Mouse (Mus musculus) liver, adult 2 months (tissue): ENCODE measurements around the gene Chst13. TPM values are rescaled to one million over a fixed set of nuclear protein-coding genes. Genes with fewer than 3 reads are reported as not detected.
A peak's percentile ranks its signal among the peaks of the same experiment; 100 is the strongest.

ENCODE experiments used
- DNase-seq: peaks from one replicate; pipeline ENCODE4 v3.0.0-alpha.2; 2011; ENCODE audit warnings: low read depth, low spot score; ENCODE audit errors: extremely low read depth
- H3K27ac ChIP-seq: fragments of 200-500 bp; replicated peaks from 2 replicates; pipeline ENCODE4 v1.5.1; 2012; ENCODE audit warnings: low read depth, mild to moderate bottlenecking, control low read depth, inconsistent platforms, low read length; ENCODE audit not compliant: insufficient read depth
- H3K27me3 ChIP-seq: fragments of 200-500 bp; 2 replicates; pipeline ENCODE4 v1.6.1; 2012; ENCODE audit warnings: mild to moderate bottlenecking, moderate library complexity, low read length, inconsistent platforms; ENCODE audit not compliant: control insufficient read depth, insufficient read depth
- H3K36me3 ChIP-seq: fragments of 200-500 bp; 2 replicates; pipeline ENCODE4 v1.6.1; 2012; ENCODE audit warnings: low read length, inconsistent platforms; ENCODE audit not compliant: control insufficient read depth, insufficient read depth
- H3K4me1 ChIP-seq: fragments of 200-500 bp; 2 replicates; pipeline ENCODE4 v1.6.1; 2011; ENCODE audit warnings: low read length; ENCODE audit not compliant: control insufficient read depth, insufficient read depth
- H3K4me3 ChIP-seq: fragments of 200-500 bp; 2 replicates; pipeline ENCODE4 v1.5.1; 2011; ENCODE audit warnings: low read depth, mild to moderate bottlenecking, control low read depth, low read length, moderate library complexity; ENCODE audit not compliant: insufficient read depth
- H3K79me2 ChIP-seq: fragments of 200-500 bp; 2 replicates; pipeline ENCODE4 v1.6.1; 2012; ENCODE audit warnings: inconsistent platforms, mild to moderate bottlenecking, low read length, moderate library complexity; ENCODE audit not compliant: control insufficient read depth, insufficient read depth
- H3K9ac ChIP-seq: fragments of 200-500 bp; 2 replicates; pipeline ENCODE4 v1.6.1; 2012; ENCODE audit warnings: low read depth, mild to moderate bottlenecking, control low read depth, inconsistent platforms, low read length
- CTCF ChIP-seq: fragments of 200-500 bp; IDR thresholded peaks from 2 replicates; pipeline ENCODE4 v1.5.1; 2011; ENCODE audit warnings: low read depth, low read length, control low read depth
- POLR2A ChIP-seq: fragments of 200-500 bp; IDR thresholded peaks from 2 replicates; pipeline ENCODE4 v1.6.1; 2011; ENCODE audit warnings: low read length, control low read depth; ENCODE audit not compliant: insufficient read depth; ENCODE audit errors: extremely low read depth
- WGBS: fragments of 180-500 bp; shearing (Covaris S2); methylation state at CpG from one replicate; pipeline ENCODE4 v1.1.7; 2018; 5-methylcytosine and 5-hydroxymethylcytosine counted together
- polyA plus RNA-seq: library from polyadenylated mRNA; depleted of rRNA; stranded (reverse); fragments of >200 nt; gene quantifications from 2 replicates; pipeline ENCODE4 v1.2.3, GENCODE M21; 2012
- total RNA-seq: library from RNA; depleted of rRNA; stranded (reverse); fragments of >200 nt; gene quantifications from 2 replicates; pipeline ENCODE4 v1.2.3, GENCODE M21; 2014

Gene Chst13
- total and polyA plus RNA-seq, 2 experiments, result 9.3 to 26.8 TPM

DNA sequence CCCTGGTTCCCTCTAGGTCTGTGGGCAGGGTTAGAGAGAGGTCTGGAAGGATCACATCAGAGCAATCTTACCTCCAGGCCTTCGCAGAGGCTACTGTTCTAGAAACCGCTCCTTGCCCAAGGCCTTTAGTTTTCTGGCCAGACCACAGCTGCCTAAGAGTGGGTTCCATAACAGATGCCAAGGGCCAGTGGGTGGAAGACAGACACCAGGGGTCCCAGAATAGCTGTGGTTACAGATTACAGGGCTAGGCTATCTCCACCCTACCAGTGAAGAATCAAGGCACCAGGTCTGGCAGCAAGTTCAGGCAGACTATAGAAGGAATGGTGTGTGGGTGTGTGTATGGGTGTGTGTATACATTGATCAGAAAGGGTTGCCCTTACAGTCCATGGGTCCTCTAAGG lies 6.0 kb downstream of the Chst13 start:
- TF ChIP-seq POLR2A, result no peak
- Histone ChIP-seq H3K4me1 (peaks cover 40% of the 10 kb centered on the region), H3K36me3 (peaks cover 3% of the 10 kb centered on the region), H3K79me2 (peaks cover 26% of the 10 kb centered on the region), H3K9ac (no peak overlapping the region), H3K4me3 (no peak overlapping the region), H3K27ac (peak overlapping the region; percentile 95; the same call in 1 of the 2 replicates), H3K27me3 (no peaks in the 10 kb centered on the region)
- 88% methylated on average over 2 of the region's 2 CpGs for WGBS
- no peak for DNase-seq

DNA sequence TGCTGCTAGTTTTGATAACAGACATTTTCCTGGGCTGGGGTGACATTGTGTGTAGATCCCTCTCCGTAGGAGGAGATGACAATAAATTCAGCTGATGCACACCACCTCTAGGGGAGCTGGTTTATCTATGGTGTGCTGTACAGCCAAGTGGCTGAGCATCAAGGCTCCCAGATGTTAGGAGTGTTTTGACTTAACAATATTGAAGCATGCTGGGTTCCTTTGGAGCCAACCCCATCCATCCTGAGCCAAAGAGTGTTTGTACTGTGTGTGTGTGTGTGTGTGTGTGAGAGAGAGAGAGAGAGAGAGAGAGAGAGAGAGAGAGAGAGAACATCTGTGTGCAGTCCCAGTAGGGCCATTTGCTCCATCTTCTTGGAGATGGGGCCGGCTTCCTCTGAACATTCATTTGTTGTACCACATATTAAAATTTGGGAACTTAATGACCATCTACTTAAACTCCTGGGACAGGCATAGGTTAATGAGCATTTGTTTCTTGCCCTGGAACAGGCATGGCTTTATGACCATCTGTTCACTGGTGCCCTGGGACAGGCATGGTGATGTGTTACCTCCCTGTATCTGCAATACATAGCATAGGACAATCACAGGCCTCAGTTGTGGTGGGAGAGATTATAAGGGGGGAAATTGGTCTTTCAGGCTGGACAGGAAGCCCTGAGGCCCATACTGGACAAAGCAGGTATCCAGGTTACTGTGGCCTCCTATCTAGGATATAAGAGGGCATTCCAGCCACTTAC lies 7.3 kb downstream of the Chst13 start:
- H3K27me3 ChIP-seq, result no peaks in the 10 kb centered on the region
- peaks cover 17% of the 10 kb centered on the region; the same call in 1 of the 2 replicates for H3K79me2 ChIP-seq
- DNase-seq, result no peak
- no peak overlapping the region for H3K9ac ChIP-seq
- no peak overlapping the region for H3K27ac ChIP-seq
- WGBS, result 91% methylated on average over 2 of the region's 2 CpGs
- H3K36me3 ChIP-seq, result peaks cover 3% of the 10 kb centered on the region
- peaks cover 32% of the 10 kb centered on the region for H3K4me1 ChIP-seq
- H3K4me3 ChIP-seq, result no peak overlapping the region
- no peak for TF ChIP-seq CTCF
- TF ChIP-seq POLR2A, result no peak

DNA sequence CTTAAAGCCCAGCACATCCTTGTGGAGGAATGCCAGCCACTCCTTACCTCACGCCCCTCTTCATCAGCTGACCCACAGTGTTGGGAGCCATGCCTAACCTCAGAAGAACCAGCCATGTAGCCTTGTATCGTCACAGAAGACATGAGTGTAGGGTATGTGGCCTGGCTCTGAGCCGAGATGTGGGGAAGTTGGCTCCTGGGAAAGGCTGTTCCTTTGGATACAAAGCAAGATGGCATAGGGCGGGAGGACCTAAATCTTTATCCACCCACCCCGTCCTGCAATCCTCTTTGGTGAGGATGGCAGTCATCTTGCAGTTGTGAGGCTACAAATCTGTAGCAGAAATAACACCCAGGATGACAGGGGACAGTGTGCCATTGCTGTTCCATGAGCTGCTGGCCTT lies 9.0 kb downstream of the Chst13 start:
- no peak for DNase-seq
- Histone ChIP-seq H3K4me1 (peaks cover 15% of the 10 kb centered on the region), H3K4me3 (no peak overlapping the region), H3K27ac (no peak overlapping the region), H3K79me2 (peaks cover 14% of the 10 kb centered on the region; the same call in 1 of the 2 replicates), H3K9ac (no peak overlapping the region), H3K27me3 (no peaks in the 10 kb centered on the region), H3K36me3 (peaks cover 6% of the 10 kb centered on the region)
- 91% methylated on average over 5 of the region's 5 CpGs for WGBS
- TF ChIP-seq POLR2A, result no peak
- no peak for TF ChIP-seq CTCF

DNA sequence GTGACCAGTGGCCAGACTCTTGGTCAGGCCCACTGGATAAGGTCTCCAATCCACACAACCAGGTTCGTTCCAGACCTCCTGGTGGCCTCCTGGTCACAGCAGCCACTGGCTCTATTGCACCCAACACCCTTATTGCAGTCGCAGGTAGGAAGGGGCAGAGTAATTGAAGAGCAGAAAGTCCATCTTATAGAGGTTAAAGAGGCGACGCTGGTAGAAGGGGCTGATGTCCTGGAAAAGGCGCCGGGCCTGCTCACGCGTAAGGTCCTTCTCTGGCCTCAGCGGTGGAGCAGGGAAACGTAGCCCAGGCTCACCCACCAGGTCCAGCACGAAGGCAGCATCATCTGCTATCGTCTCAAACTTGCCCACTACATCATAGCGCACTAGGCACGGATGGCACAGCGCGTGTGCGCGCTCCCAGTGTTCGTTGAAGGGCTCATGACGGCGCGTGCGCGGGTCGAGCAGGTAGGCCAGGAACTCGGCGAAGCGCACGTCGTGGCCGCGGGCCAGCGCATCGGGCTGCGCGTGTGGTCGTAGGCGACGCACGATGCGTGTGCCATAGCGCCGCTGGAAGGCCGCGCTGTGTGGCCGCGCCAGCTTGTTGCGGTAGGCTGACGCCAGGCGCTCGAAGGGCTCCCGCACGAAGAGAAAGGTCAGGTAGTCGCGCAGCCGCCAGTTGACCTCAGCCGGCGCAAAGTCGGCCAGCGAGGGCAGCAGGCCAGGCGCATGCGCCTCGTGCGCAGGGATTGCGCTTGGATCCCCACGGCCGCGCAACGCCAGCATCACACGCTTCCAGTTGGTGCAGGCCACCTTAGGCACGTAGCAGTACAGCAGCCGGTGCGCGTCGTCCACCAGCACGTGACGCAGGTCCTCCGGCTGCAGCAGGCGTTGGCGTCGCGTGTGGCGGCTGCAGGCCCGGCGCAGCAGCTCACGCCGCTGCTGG lies 15.9 kb downstream of the Chst13 start:
- no peak for DNase-seq
- Histone ChIP-seq H3K27me3 (no peaks in the 10 kb centered on the region), H3K4me3 (no peak overlapping the region), H3K79me2 (peaks cover 6% of the 10 kb centered on the region; the same call in 1 of the 2 replicates), H3K4me1 (peaks cover 12% of the 10 kb centered on the region), H3K36me3 (peaks cover 12% of the 10 kb centered on the region; the same call in 1 of the 2 replicates), H3K9ac (no peak overlapping the region), H3K27ac (no peak overlapping the region)
- no peak for TF ChIP-seq CTCF
- no peak for TF ChIP-seq POLR2A
- 93% methylated on average over 87 of the region's 87 CpGs for WGBS

- TF ChIP-seq CTCF, result no peak
- no peak for TF ChIP-seq POLR2A
- peak; percentile 97 for DNase-seq
- Histone ChIP-seq H3K79me2 (peaks cover 6% of the 10 kb centered on the region; the same call in 1 of the 2 replicates), H3K4me3 (no peak overlapping the region), H3K27ac (peak overlapping the region; percentile 90), H3K9ac (peak overlapping the region; percentile 52), H3K4me1 (peaks cover 12% of the 10 kb centered on the region), H3K27me3 (no peaks in the 10 kb centered on the region), H3K36me3 (peaks cover 10% of the 10 kb centered on the region; the same call in 1 of the 2 replicates)
- 32% methylated on average over 6 of the region's 6 CpGs for WGBS
Measured at GRCm38 (mm10) chr6:90306315-90306975, 18.5 kb downstream of the Chst13 start.
